Mouse (Mus musculus): ENCODE measurements around the gene Prss57. TPM values are rescaled to one million over a fixed set of nuclear protein-coding genes. Genes with fewer than 3 reads are reported as not detected.
A peak's percentile ranks its signal among the peaks of the same experiment; 100 is the strongest.
"Not testable (repeated sequence)": the region's sequence is repeated elsewhere in the genome, so short reads cannot be mapped to it uniquely, and the experiment has no call there.

Prss57 gene
- polyA plus RNA-seq, 1 experiment from 2014 or later = 0.08 TPM

DNA sequence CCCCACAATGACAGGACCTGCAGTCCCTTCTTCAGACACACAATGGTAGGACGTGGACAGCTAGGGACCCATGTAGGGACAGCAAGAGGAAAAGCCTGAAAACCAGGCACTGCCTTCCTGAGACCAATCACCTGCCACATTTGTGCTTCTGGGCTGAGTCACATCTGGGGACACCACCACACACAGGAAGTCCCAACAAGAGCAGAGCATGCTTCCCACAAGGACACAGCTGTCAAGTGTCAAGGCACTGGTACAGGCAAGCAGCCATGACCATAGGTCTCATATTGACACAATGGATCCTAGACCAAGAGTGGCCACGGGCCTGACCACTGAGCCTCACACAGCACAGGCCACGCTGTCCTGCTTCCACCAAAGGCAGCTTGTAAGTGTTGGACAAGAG, 27.9 kb downstream of the Prss57 start:
- Histone ChIP-seq H3K27ac (replicated peaks in 1 of 2; ENCODE audit: control insufficient read depth in 1 of 2, insufficient read depth in 1 of 2, low read depth in 2 of 2, low read length in 2 of 2) (no peak overlapping the region), H3K9me3 (ENCODE audit: control insufficient read depth, low read length) (no peaks in the 10 kb centered on the region), H3K36me3 (ENCODE audit: control insufficient read depth, insufficient read depth, low read length) (peaks cover 47% of the 10 kb centered on the region), H3K4me2 (ENCODE audit: low read length) (no peak overlapping the region), H3K9ac (ENCODE audit: low read length) (no peak overlapping the region; the same call in 1 of the 2 replicates), H3K4me3 (ENCODE audit: control insufficient read depth in 1 of 2, insufficient read depth in 1 of 2, low read depth in 1 of 2, low read length in 2 of 2) (no peak overlapping the region), H3K4me1 (ENCODE audit: control insufficient read depth in 2 of 2, insufficient read depth in 2 of 2, low read length in 2 of 2) (peaks cover 26 to 37% of the 10 kb centered on the region in 2 experiments), H3K27me3 (ENCODE audit: control insufficient read depth, insufficient read depth, low read length) (no peaks in the 10 kb centered on the region)
- WGBS = 91% methylated on average over 3 of the region's 3 CpGs
- ATAC-seq (ENCODE audit: insufficient number of reproducible peaks, insufficient read depth, low FRiP score, low read depth) = no peak

DNA sequence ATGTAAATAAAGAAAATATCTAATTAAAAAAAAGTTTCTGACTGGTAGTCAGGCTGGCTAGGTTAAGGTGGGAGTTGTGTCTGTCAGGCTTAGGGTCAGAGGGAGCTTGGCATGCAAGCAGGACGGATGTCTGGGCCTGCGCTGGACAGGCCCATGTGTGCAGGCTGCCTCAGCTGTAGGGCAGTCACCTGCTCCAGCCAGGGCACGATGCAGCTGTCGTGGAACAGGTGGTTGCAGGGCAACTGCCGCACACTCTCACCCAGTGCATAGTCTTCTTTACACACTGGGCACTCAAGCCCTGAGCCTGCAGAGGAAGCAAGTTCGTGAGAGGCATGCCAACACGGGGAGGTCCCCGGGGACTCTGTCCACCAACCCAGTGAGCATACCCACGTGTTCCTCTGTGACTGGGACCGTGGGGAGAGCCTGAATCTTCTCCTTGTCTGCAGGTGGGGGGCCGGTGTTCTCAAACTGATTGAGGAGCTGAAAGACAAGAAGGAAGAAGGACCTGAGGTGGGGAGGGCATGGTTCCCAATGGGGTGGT, 30.1 kb downstream of the Prss57 start:
- WGBS = 90% methylated on average over 11 of the region's 11 CpGs
- H3K4me1 ChIP-seq (ENCODE audit: control insufficient read depth in 2 of 2, insufficient read depth in 2 of 2, low read length in 2 of 2) = peaks cover 21 to 26% of the 10 kb centered on the region in 2 experiments
- no peaks in the 10 kb centered on the region for H3K9me3 ChIP-seq (ENCODE audit: control insufficient read depth, low read length)
- H3K4me2 ChIP-seq (ENCODE audit: low read length) = no peak overlapping the region
- no peak overlapping the region for H3K9ac ChIP-seq (ENCODE audit: low read length)
- H3K4me3 ChIP-seq (ENCODE audit: control insufficient read depth in 1 of 2, insufficient read depth in 1 of 2, low read depth in 1 of 2, low read length in 2 of 2) = no peak overlapping the region
- H3K36me3 ChIP-seq (ENCODE audit: control insufficient read depth, insufficient read depth, low read length) = peaks cover 61% of the 10 kb centered on the region
- no peaks in the 10 kb centered on the region for H3K27me3 ChIP-seq (ENCODE audit: control insufficient read depth, insufficient read depth, low read length)
- ATAC-seq (ENCODE audit: insufficient number of reproducible peaks, insufficient read depth, low FRiP score, low read depth) = no peak
- H3K27ac ChIP-seq (replicated peaks in 1 of 2; ENCODE audit: control insufficient read depth in 1 of 2, insufficient read depth in 1 of 2, low read depth in 2 of 2, low read length in 2 of 2) = no peak overlapping the region

DNA sequence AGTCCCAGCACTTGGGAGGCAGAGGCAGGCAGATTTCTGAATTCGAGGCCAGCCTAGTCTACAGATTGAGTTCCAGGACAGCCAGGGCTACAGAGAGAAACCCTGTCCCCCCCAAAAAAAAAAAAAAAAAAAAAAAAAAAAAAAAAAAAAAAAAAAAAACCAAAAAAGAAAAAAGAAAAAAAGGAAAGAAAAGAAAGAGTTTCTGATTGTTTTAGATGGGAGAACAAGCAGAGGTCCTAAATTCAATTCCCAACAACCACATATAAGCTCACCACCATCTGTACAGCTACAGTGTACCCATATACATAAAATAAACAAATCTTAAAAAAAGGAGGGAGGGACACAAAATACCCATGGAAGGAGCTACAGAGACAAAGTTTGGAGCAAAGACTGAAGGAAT, 31.1 kb downstream of the Prss57 start:
- peaks cover 63% of the 10 kb centered on the region for H3K36me3 ChIP-seq (ENCODE audit: control insufficient read depth, insufficient read depth, low read length)
- ATAC-seq (ENCODE audit: insufficient number of reproducible peaks, insufficient read depth, low FRiP score, low read depth) = not testable (repeated sequence)
- WGBS = 93% methylated on average over 1 of the region's 1 CpGs

DNA sequence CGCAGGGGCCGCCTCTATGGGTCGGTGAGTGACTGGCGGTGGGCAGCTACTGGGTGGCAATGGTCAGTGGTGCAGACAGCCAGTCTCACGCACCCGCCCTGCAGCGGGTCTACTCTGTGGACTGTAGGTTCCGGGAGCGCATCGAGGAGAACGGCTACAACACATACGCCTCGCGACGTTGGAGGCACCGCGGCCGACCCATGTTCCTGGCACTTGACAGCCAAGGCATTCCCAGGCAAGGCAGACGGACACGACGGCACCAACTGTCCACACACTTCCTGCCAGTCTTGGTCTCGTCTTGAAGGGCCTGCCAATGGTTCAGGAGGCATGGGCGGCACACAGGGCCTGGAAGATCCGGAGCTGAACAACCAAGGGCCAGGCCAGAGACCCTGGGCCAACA, 34.1 kb downstream of the Prss57 start:
- Histone ChIP-seq H3K4me3 (ENCODE audit: control insufficient read depth in 1 of 2, insufficient read depth in 1 of 2, low read depth in 1 of 2, low read length in 2 of 2) (no peak overlapping the region), H3K9me3 (ENCODE audit: control insufficient read depth, low read length) (no peaks in the 10 kb centered on the region), H3K9ac (ENCODE audit: low read length) (no peak overlapping the region), H3K4me2 (ENCODE audit: low read length) (no peak overlapping the region), H3K27ac (replicated peaks in 1 of 2; ENCODE audit: control insufficient read depth in 1 of 2, insufficient read depth in 1 of 2, low read depth in 2 of 2, low read length in 2 of 2) (no peak overlapping the region), H3K4me1 (ENCODE audit: control insufficient read depth in 2 of 2, insufficient read depth in 2 of 2, low read length in 2 of 2) (peaks cover 0 to 4% of the 10 kb centered on the region in 2 experiments; a peak in 1 of 4 replicates), H3K27me3 (ENCODE audit: control insufficient read depth, insufficient read depth, low read length) (no peaks in the 10 kb centered on the region), H3K36me3 (ENCODE audit: control insufficient read depth, insufficient read depth, low read length) (peaks cover 52% of the 10 kb centered on the region)
- no peak for ATAC-seq (ENCODE audit: insufficient number of reproducible peaks, insufficient read depth, low FRiP score, low read depth)
- 85% methylated on average over 24 of the region's 24 CpGs for WGBS

More for the DNA sequence above, 31.1 kb downstream of the Prss57 start:
- H3K27ac ChIP-seq (replicated peaks in 1 of 2; ENCODE audit: control insufficient read depth in 1 of 2, insufficient read depth in 1 of 2, low read depth in 2 of 2, low read length in 2 of 2); H3K4me3 ChIP-seq (ENCODE audit: control insufficient read depth in 1 of 2, insufficient read depth in 1 of 2, low read depth in 1 of 2, low read length in 2 of 2); H3K27me3 ChIP-seq (ENCODE audit: control insufficient read depth, insufficient read depth, low read length); H3K9ac ChIP-seq (ENCODE audit: low read length); H3K9me3 ChIP-seq (ENCODE audit: control insufficient read depth, low read length); H3K4me2 ChIP-seq (ENCODE audit: low read length): not testable (repeated sequence)
- H3K4me1 ChIP-seq (ENCODE audit: control insufficient read depth in 2 of 2, insufficient read depth in 2 of 2, low read length in 2 of 2) = peaks cover 12 to 22% of the 10 kb centered on the region in 2 experiments

DNA sequence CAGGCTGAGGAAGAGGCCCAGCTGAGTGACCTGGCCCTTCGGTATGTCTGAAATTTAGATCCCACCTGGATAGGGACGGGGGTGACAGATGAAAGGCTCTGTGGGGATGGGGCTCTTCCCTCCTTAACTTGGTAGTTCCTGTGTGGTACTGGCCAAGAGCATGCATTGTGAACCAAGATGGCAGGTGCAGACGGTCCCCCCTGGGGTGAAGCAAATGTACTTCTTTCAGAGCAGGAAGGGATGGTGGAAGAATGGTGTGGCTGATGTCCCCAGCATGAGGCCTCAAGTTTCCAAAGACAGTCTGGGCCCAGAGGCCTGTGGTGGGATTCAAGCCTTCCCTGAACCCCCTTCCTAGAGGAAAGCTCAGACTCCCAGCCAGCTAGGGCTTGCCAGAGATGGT, 34.9 kb downstream of the Prss57 start:
- Histone ChIP-seq H3K4me1 (ENCODE audit: control insufficient read depth in 2 of 2, insufficient read depth in 2 of 2, low read length in 2 of 2) (peaks cover 0 to 4% of the 10 kb centered on the region in 2 experiments; a peak in 1 of 4 replicates), H3K4me3 (ENCODE audit: control insufficient read depth in 1 of 2, insufficient read depth in 1 of 2, low read depth in 1 of 2, low read length in 2 of 2) (no peak overlapping the region), H3K27me3 (ENCODE audit: control insufficient read depth, insufficient read depth, low read length) (no peaks in the 10 kb centered on the region), H3K36me3 (ENCODE audit: control insufficient read depth, insufficient read depth, low read length) (peaks cover 44% of the 10 kb centered on the region), H3K27ac (replicated peaks in 1 of 2; ENCODE audit: control insufficient read depth in 1 of 2, insufficient read depth in 1 of 2, low read depth in 2 of 2, low read length in 2 of 2) (no peak overlapping the region), H3K9me3 (ENCODE audit: control insufficient read depth, low read length) (no peaks in the 10 kb centered on the region), H3K9ac (ENCODE audit: low read length) (no peak overlapping the region), H3K4me2 (ENCODE audit: low read length) (no peak overlapping the region)
- no peak for ATAC-seq (ENCODE audit: insufficient number of reproducible peaks, insufficient read depth, low FRiP score, low read depth)
- WGBS = 80% methylated on average over 3 of the region's 3 CpGs

DNA sequence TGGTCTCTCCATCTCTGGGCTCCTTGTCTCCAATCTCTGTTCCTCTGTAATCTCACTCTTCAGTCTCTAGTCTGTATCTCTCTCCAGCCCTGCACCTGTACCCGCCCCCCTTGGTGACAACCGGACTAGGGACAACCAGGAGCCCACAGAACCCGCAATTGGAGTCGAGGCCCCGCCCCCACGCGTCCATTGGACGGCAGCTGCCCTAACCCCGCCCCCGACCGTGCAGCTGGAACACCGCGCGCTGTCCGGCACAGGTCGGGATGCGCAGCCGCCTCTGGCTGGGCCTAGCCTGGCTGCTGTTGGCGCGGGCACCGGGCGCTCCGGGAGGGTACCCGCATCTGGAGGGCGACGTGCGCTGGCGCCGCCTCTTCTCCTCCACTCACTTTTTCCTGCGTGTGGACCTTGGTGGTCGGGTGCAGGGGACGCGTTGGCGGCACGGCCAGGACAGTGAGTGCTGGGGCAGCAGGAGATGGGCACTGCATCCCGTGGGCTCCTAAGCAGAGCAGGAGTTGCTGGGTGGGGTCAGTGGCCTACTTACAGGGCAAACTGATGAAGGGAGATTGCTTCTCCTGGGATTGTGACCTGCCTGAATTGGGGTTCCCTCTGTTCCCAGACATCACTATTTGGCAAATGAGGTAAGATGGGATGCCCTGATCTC, 35.8 kb downstream of the Prss57 start, which contains the start of gene Fgf22:
Gene Fgf22 (plus strand): TSS at position 221 of the 661 bp plus-strand sequence.
- ATAC-seq (ENCODE audit: insufficient number of reproducible peaks, insufficient read depth, low FRiP score, low read depth) = peak; percentile 42
- Histone ChIP-seq H3K4me1 (ENCODE audit: control insufficient read depth in 2 of 2, insufficient read depth in 2 of 2, low read length in 2 of 2) (peaks cover 0 to 4% of the 10 kb centered on the region in 2 experiments; a peak in 1 of 4 replicates), H3K9ac (ENCODE audit: low read length) (no peak within 1 kb of the TSS; the same call in 1 of the 2 replicates), H3K9me3 (ENCODE audit: control insufficient read depth, low read length) (no peaks in the 10 kb centered on the region), H3K27ac (replicated peaks in 1 of 2; ENCODE audit: control insufficient read depth in 1 of 2, insufficient read depth in 1 of 2, low read depth in 2 of 2, low read length in 2 of 2) (no peak within 1 kb of the TSS), H3K4me2 (ENCODE audit: low read length) (peak within 1 kb of the TSS; percentile 55), H3K36me3 (ENCODE audit: control insufficient read depth, insufficient read depth, low read length) (peaks cover 35% of the 10 kb centered on the region), H3K4me3 (ENCODE audit: control insufficient read depth in 1 of 2, insufficient read depth in 1 of 2, low read depth in 1 of 2, low read length in 2 of 2) (peak within 1 kb of the TSS; percentile 28 to 32; a peak in 3 of 4 replicates), H3K27me3 (ENCODE audit: control insufficient read depth, insufficient read depth, low read length) (no peaks in the 10 kb centered on the region)
- WGBS = under 1% methylated on average over 35 of the region's 36 CpGs

DNA sequence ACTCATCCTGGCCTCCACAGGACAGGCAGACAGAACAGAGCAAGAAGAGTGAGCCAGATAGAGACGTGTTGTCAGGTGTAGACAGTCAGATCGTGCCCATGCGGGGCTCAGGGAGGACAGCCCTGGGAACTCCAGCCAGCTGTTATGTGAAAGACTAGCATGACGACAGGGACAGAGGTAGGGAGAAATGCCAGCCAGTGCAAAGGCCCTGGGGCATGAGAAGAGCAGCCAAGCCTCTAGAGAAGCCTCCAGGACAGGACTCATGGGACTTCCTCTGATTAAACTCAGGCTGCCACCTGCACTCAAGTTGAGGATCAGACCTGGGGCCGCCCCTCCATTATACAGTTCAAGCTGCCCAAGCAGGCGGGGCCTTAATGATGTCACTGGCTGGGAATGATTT, 42.3 kb downstream of the Prss57 start:
- Histone ChIP-seq H3K36me3 (ENCODE audit: control insufficient read depth, insufficient read depth, low read length) (peaks cover 12% of the 10 kb centered on the region), H3K4me3 (ENCODE audit: control insufficient read depth in 1 of 2, insufficient read depth in 1 of 2, low read depth in 1 of 2, low read length in 2 of 2) (no peak overlapping the region), H3K9me3 (ENCODE audit: control insufficient read depth, low read length) (no peaks in the 10 kb centered on the region), H3K27ac (replicated peaks in 1 of 2; ENCODE audit: control insufficient read depth in 1 of 2, insufficient read depth in 1 of 2, low read depth in 2 of 2, low read length in 2 of 2) (no peak overlapping the region), H3K4me2 (ENCODE audit: low read length) (no peak overlapping the region), H3K27me3 (ENCODE audit: control insufficient read depth, insufficient read depth, low read length) (no peaks in the 10 kb centered on the region), H3K4me1 (ENCODE audit: control insufficient read depth in 2 of 2, insufficient read depth in 2 of 2, low read length in 2 of 2) (peaks cover 3 to 9% of the 10 kb centered on the region in 2 experiments; a peak in 3 of 4 replicates), H3K9ac (ENCODE audit: low read length) (no peak overlapping the region)
- WGBS = 72% methylated on average over 6 of the region's 6 CpGs
- ATAC-seq (ENCODE audit: insufficient number of reproducible peaks, insufficient read depth, low FRiP score, low read depth) = no peak
